Mouse (Mus musculus): ENCODE data around the gene Yipf2.

GRCm38 (mm10) chr9:21574012-21574801, 18.4 kb downstream of the Yipf2 start:
- TF ChIP-seq CTCF (IDR thresholded peaks at IDR 0.05; ENCODE audit: low read depth, low read length) (no peak), POLR2A (IDR thresholded peaks at IDR 0.05; ENCODE audit: borderline replicate concordance, low read depth, low read length) (no peak)

Data from bone marrow macrophage, adult 2 months (primary cell).